Mouse (Mus musculus) small intestine, adult 2 months (tissue): ENCODE data around the gene Pla1a.

ENCODE experiments used
- CTCF ChIP-seq: fragments of 200-500 bp; IDR thresholded peaks from 2 replicates; pipeline ENCODE4 v1.5.1; 2012; ENCODE audit warnings: low read depth, mild to moderate bottlenecking, control low read depth, inconsistent platforms, low read length, moderate library complexity, mixed read lengths; ENCODE audit not compliant: insufficient replicate concordance, insufficient read length; ENCODE audit errors: extremely low read depth
- POLR2A ChIP-seq: fragments of 200-500 bp; IDR thresholded peaks from 2 replicates; pipeline ENCODE4 v1.6.1; 2012; ENCODE audit warnings: low read depth, mild to moderate bottlenecking, control low read depth, inconsistent platforms, low read length, moderate library complexity

- TF ChIP-seq CTCF (no peak), POLR2A (no peak)
Measured at GRCm38 (mm10) chr16:38442216-38442615, 9.3 kb upstream of the Pla1a start.
